Comparison of ENCODE assay signal across 8 mouse cellular contexts in the genomic region with DNA sequence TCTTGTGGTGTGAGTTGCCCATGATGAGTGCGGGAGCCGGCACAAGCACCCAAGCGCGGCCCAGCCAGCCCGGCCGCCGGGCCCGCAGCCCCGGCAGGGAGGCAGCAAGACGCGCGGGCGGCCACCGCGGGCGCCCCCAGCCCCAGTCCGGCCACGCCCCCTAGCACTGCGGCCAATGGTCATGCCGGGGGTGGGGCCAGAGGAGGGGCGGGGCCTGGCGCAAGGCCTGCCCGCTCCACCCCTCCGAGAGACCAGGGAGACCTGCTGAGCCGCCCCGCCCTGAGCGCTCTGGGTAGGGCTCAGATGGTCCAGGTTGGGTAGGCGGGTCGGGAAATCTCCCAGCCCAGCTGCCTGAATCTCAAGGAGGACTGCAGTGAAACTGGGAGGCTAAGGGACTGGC. TPM values are rescaled to one million over a fixed set of nuclear protein-coding genes. Genes with fewer than 3 reads are reported as not detected.
DNase-seq lines count a peak whose midpoint lies in the region; ATAC-seq and TF ChIP-seq lines count a peak whose summit lies in the region.

No protein-coding gene starts in this region.

- no peaks in the 10 kb centered on the region for H3K79me2 ChIP-seq in MEL (ENCODE audit: control insufficient read depth, insufficient read depth, low read length, poor library complexity)

- no peak for TF ChIP-seq POLR2A in MEL (IDR thresholded peaks at IDR 0.05; ENCODE audit: control insufficient read depth in 1 of 2, insufficient read depth in 1 of 2, low read depth in 1 of 2, low read length in 2 of 2, poor library complexity in 1 of 2)

- no peaks in the 10 kb centered on the region for H3K27me3 ChIP-seq in MEL (ENCODE audit: control insufficient read depth in 1 of 2, insufficient read depth in 2 of 2, low read length in 2 of 2)
- peaks cover 44% of the 10 kb centered on the region for H3K27me3 ChIP-seq in forebrain, embryonic 10.5 days (ENCODE audit: poor library complexity, severe bottlenecking)
- peaks cover 9% of the 10 kb centered on the region for H3K27me3 ChIP-seq in hindbrain, embryonic 12.5 days

- no peak for TF ChIP-seq EP300 in MEL (IDR thresholded peaks at IDR 0.05; ENCODE audit: low read depth in 1 of 2, low read length in 2 of 2)

- H3K4me3 ChIP-seq in MEL (ENCODE audit: control insufficient read depth in 1 of 2, insufficient read depth in 1 of 2, low read depth in 2 of 2, low read length in 2 of 2), result peak overlapping the region; percentile 31 to 51; a peak in 3 of 4 replicates
- H3K4me3 ChIP-seq in forebrain, embryonic 10.5 days, result peak overlapping the region; percentile 91
- H3K4me3 ChIP-seq in hindbrain, embryonic 12.5 days, result peak overlapping the region; percentile 80

- peak overlapping the region; percentile 93 for H3K4me2 ChIP-seq in hindbrain, embryonic 12.5 days (replicated peaks)

- no peaks in the 10 kb centered on the region for H3K9me3 ChIP-seq in MEL (replicated peaks; ENCODE audit: insufficient read depth, low read length)
- no peaks in the 10 kb centered on the region for H3K9me3 ChIP-seq in forebrain, embryonic 10.5 days
- no peaks in the 10 kb centered on the region for H3K9me3 ChIP-seq in hindbrain, embryonic 12.5 days (replicated peaks)

- peaks cover 16 to 26% of the 10 kb centered on the region in 2 experiments for H3K4me1 ChIP-seq in MEL (ENCODE audit: control insufficient read depth in 1 of 2, insufficient read depth in 2 of 2, low read length in 2 of 2)
- peaks cover 68% of the 10 kb centered on the region for H3K4me1 ChIP-seq in forebrain, embryonic 10.5 days
- peaks cover 52% of the 10 kb centered on the region for H3K4me1 ChIP-seq in hindbrain, embryonic 12.5 days

- H3K9ac ChIP-seq in MEL (ENCODE audit: control insufficient read depth, low read depth, low read length, poor library complexity, severe bottlenecking), result peak overlapping the region; percentile 40
- H3K9ac ChIP-seq in hindbrain, embryonic 12.5 days, result peak overlapping the region; percentile 88

- DNase-seq in MEL (ENCODE audit: low read depth, low spot score), result peak; percentile 70
- DNase-seq in c-Kit-positive CD71-positive TER-119-positive erythroid progenitor cells, embryonic 14.5 days (ENCODE audit: low spot score), result peak; percentile 64
- DNase-seq in forebrain, embryonic 10.5 days (ENCODE audit: extremely low spot score, low spot score), result peak; percentile 83
- peak; percentile 57 to 65 for DNase-seq in layer of hippocampus, postnatal 14 days (ENCODE audit: low spot score in 2 of 2)
- DNase-seq in lung, postnatal 10 days, result peak; percentile 74
- peak; percentile 42 for DNase-seq in retina, adult 2 months (ENCODE audit: low read depth, low spot score)
- DNase-seq in urinary bladder, postnatal 25 days (ENCODE audit: low spot score), result peak; percentile 65

- ATAC-seq in hindbrain, embryonic 12.5 days (ENCODE audit: low FRiP score), result peak; percentile 90

- under 1% methylated on average over 28 of the region's 29 CpGs for WGBS in forebrain, embryonic 10.5 days
- 2% methylated on average over 26 of the region's 29 CpGs for WGBS in hindbrain, embryonic 12.5 days

- peaks cover 0 to 23% of the 10 kb centered on the region in 2 experiments; a peak in 2 of 4 replicates for H3K36me3 ChIP-seq in MEL (ENCODE audit: control insufficient read depth in 1 of 2, insufficient read depth in 2 of 2, low read length in 2 of 2)
- no peaks in the 10 kb centered on the region for H3K36me3 ChIP-seq in forebrain, embryonic 10.5 days (replicated peaks)
- no peaks in the 10 kb centered on the region for H3K36me3 ChIP-seq in hindbrain, embryonic 12.5 days

- no peak for TF ChIP-seq RAD21 in MEL (IDR thresholded peaks at IDR 0.05; ENCODE audit: low read depth, low read length)

- no peak overlapping the region for H3K27ac ChIP-seq in MEL (ENCODE audit: control insufficient read depth, low read depth, low read length)
- H3K27ac ChIP-seq in forebrain, embryonic 10.5 days, result peak overlapping the region; percentile 88
- H3K27ac ChIP-seq in hindbrain, embryonic 12.5 days, result peak overlapping the region; percentile 74

- no peak for TF ChIP-seq CTCF in MEL (IDR thresholded peaks at IDR 0.05 in 2 of 3, conservative IDR thresholded peaks at IDR 0.05 in 1 of 3; ENCODE audit: control insufficient read depth in 1 of 3, insufficient read depth in 1 of 3, low read depth in 2 of 3, low read length in 3 of 3, poor library complexity in 1 of 3, severe bottlenecking in 1 of 3)

TF ChIP-seq in MEL, 35 proteins besides CTCF, POLR2A, EP300 and RAD21:
- TF ChIP-seq E2F4 (IDR thresholded peaks at IDR 0.05; ENCODE audit: borderline replicate concordance, low read depth, low read length), result no peak

RNA-seq across cellular contexts. Expression of gene C77080, which starts 22.1 kb away (rescaled TPM):
- total RNA-seq in MEL (2012; rRNA removed), result 0.92 and 1.3 TPM in 2 replicates
- polyA plus RNA-seq in MEL (2012; ENCODE audit: insufficient read depth in 1 of 2, insufficient read length in 2 of 2, low read depth in 1 of 2, low replicate concordance in 2 of 2, missing spikeins in 1 of 2), result 1 to 10 TPM in 1 of 2 experiments, not detected in 1; 6.9 TPM
- 3.3 and 3.9 TPM in 2 replicates for polyA plus RNA-seq in forebrain, embryonic 10.5 days (2016; fragmentation: Nextera tagmentation; extraction: Ambion mirVana)
- polyA plus RNA-seq in hindbrain, embryonic 12.5 days (2016; fragmentation: Nextera tagmentation; extraction: Ambion mirVana), result 6.0 and 6.4 TPM in 2 replicates
- 10 to 100 TPM; 10.7 to 11.7 TPM for total RNA-seq in layer of hippocampus, postnatal 14 days (2021)

RNA-seq across cellular contexts. Expression of gene Sync, which starts 48.3 kb away (rescaled TPM):
- 0.13 and 0.31 TPM in 2 replicates for total RNA-seq in MEL (2012; rRNA removed)
- under 1 TPM in 1 of 2 experiments, not detected in 1; 0.43 TPM for polyA plus RNA-seq in MEL (2012; ENCODE audit: insufficient read depth in 1 of 2, insufficient read length in 2 of 2, low read depth in 1 of 2, low replicate concordance in 2 of 2, missing spikeins in 1 of 2)
- polyA plus RNA-seq in forebrain, embryonic 10.5 days (2016; fragmentation: Nextera tagmentation; extraction: Ambion mirVana), result 0.41 and 0.50 TPM in 2 replicates
- polyA plus RNA-seq in hindbrain, embryonic 12.5 days (2016; fragmentation: Nextera tagmentation; extraction: Ambion mirVana), result 1.7 and 1.8 TPM in 2 replicates
- total RNA-seq in layer of hippocampus, postnatal 14 days (2021), result 1 to 10 TPM; 1.2 TPM

RNA-seq across cellular contexts. Expression of gene Yars, which starts 49.5 kb away (rescaled TPM):
- total RNA-seq in MEL (2012; rRNA removed), result 89.5 and 113 TPM in 2 replicates
- polyA plus RNA-seq in MEL (2012; ENCODE audit: insufficient read depth in 1 of 2, insufficient read length in 2 of 2, low read depth in 1 of 2, low replicate concordance in 2 of 2, missing spikeins in 1 of 2), result 100 to 1,000 TPM; 179 to 539 TPM
- polyA plus RNA-seq in forebrain, embryonic 10.5 days (2016; fragmentation: Nextera tagmentation; extraction: Ambion mirVana), result 109 and 120 TPM in 2 replicates
- polyA plus RNA-seq in hindbrain, embryonic 12.5 days (2016; fragmentation: Nextera tagmentation; extraction: Ambion mirVana), result 98.1 and 104 TPM in 2 replicates
- 100 to 1,000 TPM in 1 of 2 experiments, 10 to 100 TPM in 1; 96.1 to 101 TPM for total RNA-seq in layer of hippocampus, postnatal 14 days (2021)

RNA-seq across cellular contexts. Expression of gene S100pbp, which starts 49.5 kb away (rescaled TPM):
- 11.6 and 14.2 TPM in 2 replicates for total RNA-seq in MEL (2012; rRNA removed)
- polyA plus RNA-seq in MEL (2012; ENCODE audit: insufficient read depth in 1 of 2, insufficient read length in 2 of 2, low read depth in 1 of 2, low replicate concordance in 2 of 2, missing spikeins in 1 of 2), result 10 to 100 TPM in 1 of 2 experiments, not detected in 1; 28.3 TPM
- 29.4 and 29.7 TPM in 2 replicates for polyA plus RNA-seq in forebrain, embryonic 10.5 days (2016; fragmentation: Nextera tagmentation; extraction: Ambion mirVana)
- polyA plus RNA-seq in hindbrain, embryonic 12.5 days (2016; fragmentation: Nextera tagmentation; extraction: Ambion mirVana), result 23.2 and 26.7 TPM in 2 replicates
- 10 to 100 TPM; 32.3 to 37.9 TPM for total RNA-seq in layer of hippocampus, postnatal 14 days (2021)

Comparison
In these comparisons a context has a peak if more than half of its experiments do, and no peak if none do; other contexts are left out.
1. H3K4me3 ChIP-seq: peak in every context shown above with its lines; median percentile 91 in forebrain, embryonic 10.5 days; 80 in hindbrain, embryonic 12.5 days; 41 in MEL.